Mouse (Mus musculus): ENCODE measurements around the gene Tmod3. TPM values are rescaled to one million over a fixed set of nuclear protein-coding genes. Genes with fewer than 3 reads are reported as not detected.

Gene Tmod3
- polyA plus RNA-seq (2016; fragmentation: Nextera tagmentation; extraction: Ambion mirVana), result 96.5 and 98.4 TPM in 2 replicates

- peak; percentile 98 for ATAC-seq (ENCODE audit: low FRiP score)
- Histone ChIP-seq H3K9ac (peak within 1 kb of the TSS; percentile 86), H3K27me3 (no peaks in the 10 kb centered on the region), H3K4me3 (peak within 1 kb of the TSS; percentile 81), H3K4me1 (peaks cover 9% of the 10 kb centered on the region), H3K4me2 (replicated peaks) (peak within 1 kb of the TSS; percentile 84), H3K27ac (peak within 1 kb of the TSS; percentile 81), H3K36me3 (no peaks in the 10 kb centered on the region), H3K9me3 (replicated peaks) (no peaks in the 10 kb centered on the region)
- 3% methylated on average over 21 of the region's 21 CpGs for WGBS
These were observed at the start of gene Tmod3 for GRCm38 (mm10) chr9:75559512-75560012. Gene Tmod3 (minus strand): TSS chr9:75559657.

GRCm38 (mm10) chr9:75607496-75607895 lies 48.0 kb upstream of the Tmod3 start:
- no peak for ATAC-seq (ENCODE audit: low FRiP score)
- no peaks in the 10 kb centered on the region for H3K27me3 ChIP-seq
- no peak overlapping the region for H3K27ac ChIP-seq
- 90% methylated on average over 4 of the region's 4 CpGs for WGBS
- peaks cover 5% of the 10 kb centered on the region; the same call in 1 of the 2 replicates for H3K4me1 ChIP-seq
- H3K9me3 ChIP-seq (replicated peaks), result no peaks in the 10 kb centered on the region
- H3K4me2 ChIP-seq (replicated peaks), result no peak overlapping the region
- H3K9ac ChIP-seq, result no peak overlapping the region
- H3K36me3 ChIP-seq, result peaks cover 11% of the 10 kb centered on the region
- no peak overlapping the region for H3K4me3 ChIP-seq

GRCm38 (mm10) chr9:75601510-75601909 lies 42.1 kb upstream of the Tmod3 start:
- no peak for ATAC-seq (ENCODE audit: low FRiP score)
- Histone ChIP-seq H3K9me3 (replicated peaks) (no peaks in the 10 kb centered on the region), H3K4me2 (replicated peaks) (no peak overlapping the region), H3K4me3 (no peak overlapping the region), H3K9ac (no peak overlapping the region), H3K27ac (no peak overlapping the region), H3K4me1 (peaks cover 28% of the 10 kb centered on the region), H3K36me3 (peaks cover 17% of the 10 kb centered on the region), H3K27me3 (no peaks in the 10 kb centered on the region)
- 50% methylated on average over 12 of the region's 12 CpGs for WGBS

- Histone ChIP-seq H3K27ac (no peak overlapping the region; the same call in 1 of the 2 replicates), H3K9me3 (replicated peaks) (no peaks in the 10 kb centered on the region), H3K4me1 (peaks cover 28% of the 10 kb centered on the region), H3K27me3 (no peaks in the 10 kb centered on the region), H3K36me3 (peaks cover 20% of the 10 kb centered on the region), H3K9ac (no peak overlapping the region), H3K4me2 (replicated peaks) (no peak overlapping the region), H3K4me3 (no peak overlapping the region)
- ATAC-seq (ENCODE audit: low FRiP score), result no peak
- WGBS, result 74% methylated on average over 7 of the region's 7 CpGs
These were observed 40.9 kb upstream of the Tmod3 start for GRCm38 (mm10) chr9:75600166-75600934.

- Histone ChIP-seq H3K27me3 (no peaks in the 10 kb centered on the region), H3K4me3 (no peak overlapping the region), H3K4me2 (replicated peaks) (no peak overlapping the region), H3K9me3 (replicated peaks) (no peaks in the 10 kb centered on the region), H3K9ac (no peak overlapping the region), H3K4me1 (peaks cover 28% of the 10 kb centered on the region), H3K36me3 (peaks cover 18% of the 10 kb centered on the region), H3K27ac (peak overlapping the region; percentile 24; the same call in 1 of the 2 replicates)
- 38% methylated on average over 5 of the region's 5 CpGs for WGBS
- ATAC-seq (ENCODE audit: low FRiP score), result peak; percentile 91
These were observed 39.9 kb upstream of the Tmod3 start for GRCm38 (mm10) chr9:75599191-75599841.

- Histone ChIP-seq H3K9ac (no peak overlapping the region), H3K27ac (no peak overlapping the region), H3K27me3 (no peaks in the 10 kb centered on the region), H3K4me1 (peaks cover 32% of the 10 kb centered on the region), H3K4me2 (replicated peaks) (no peak overlapping the region), H3K4me3 (no peak overlapping the region), H3K36me3 (peaks cover 31% of the 10 kb centered on the region), H3K9me3 (replicated peaks) (no peaks in the 10 kb centered on the region)
- 60% methylated on average over 4 of the region's 4 CpGs for WGBS
- ATAC-seq (ENCODE audit: low FRiP score), result no peak
These were observed 38.1 kb upstream of the Tmod3 start for GRCm38 (mm10) chr9:75597596-75597995.

- Histone ChIP-seq H3K9me3 (replicated peaks) (no peaks in the 10 kb centered on the region), H3K36me3 (peaks cover 37% of the 10 kb centered on the region)
- no peak for ATAC-seq (ENCODE audit: low FRiP score)
These were observed 37.6 kb upstream of the Tmod3 start for GRCm38 (mm10) chr9:75597036-75597435.

GRCm38 (mm10) chr9:75593481-75593880 lies 34.0 kb upstream of the Tmod3 start:
- 81% methylated on average over 5 of the region's 5 CpGs for WGBS
- peaks cover 10% of the 10 kb centered on the region; the same call in 1 of the 2 replicates for H3K4me1 ChIP-seq
- H3K4me3 ChIP-seq, result no peak overlapping the region
- no peak overlapping the region for H3K27ac ChIP-seq
- ATAC-seq (ENCODE audit: low FRiP score), result 0 out of 2 replicates have a peak, but pooled peaks have one; percentile 54
- peaks cover 69% of the 10 kb centered on the region for H3K36me3 ChIP-seq
- H3K9ac ChIP-seq, result no peak overlapping the region
- no peaks in the 10 kb centered on the region for H3K27me3 ChIP-seq
- H3K9me3 ChIP-seq (replicated peaks), result no peaks in the 10 kb centered on the region
- H3K4me2 ChIP-seq (replicated peaks), result no peak overlapping the region

More at GRCm38 (mm10) chr9:75597036-75597435, 37.6 kb upstream of the Tmod3 start:
- Histone ChIP-seq H3K4me3 (no peak overlapping the region), H3K27ac (no peak overlapping the region), H3K9ac (no peak overlapping the region), H3K4me1 (peaks cover 32% of the 10 kb centered on the region), H3K4me2 (replicated peaks) (no peak overlapping the region), H3K27me3 (no peaks in the 10 kb centered on the region)
- 95% methylated on average over 13 of the region's 13 CpGs for WGBS

- Histone ChIP-seq H3K9ac (no peak overlapping the region), H3K36me3 (peaks cover 85% of the 10 kb centered on the region), H3K4me3 (no peak overlapping the region), H3K4me1 (peaks cover 4% of the 10 kb centered on the region; the same call in 1 of the 2 replicates), H3K27me3 (no peaks in the 10 kb centered on the region), H3K4me2 (replicated peaks) (no peak overlapping the region), H3K9me3 (replicated peaks) (no peaks in the 10 kb centered on the region), H3K27ac (no peak overlapping the region)
- 86% methylated on average over 15 of the region's 15 CpGs for whole genome bisulfite sequencing
- no peak for ATAC-seq (ENCODE audit: low FRiP score)
These were observed 30.7 kb upstream of the Tmod3 start for GRCm38 (mm10) chr9:75589850-75590790.

GRCm38 (mm10) chr9:75581694-75582350 lies 22.4 kb upstream of the Tmod3 start:
- no peak for ATAC-seq (ENCODE audit: low FRiP score)
- Histone ChIP-seq H3K9ac (no peak overlapping the region), H3K4me3 (no peak overlapping the region), H3K27me3 (no peaks in the 10 kb centered on the region), H3K27ac (no peak overlapping the region), H3K9me3 (replicated peaks) (no peaks in the 10 kb centered on the region), H3K36me3 (peaks cover 75% of the 10 kb centered on the region), H3K4me2 (replicated peaks) (no peak overlapping the region), H3K4me1 (no peaks in the 10 kb centered on the region)
- WGBS, result 50% methylated on average over 7 of the region's 7 CpGs

GRCm38 (mm10) chr9:75579321-75579720 lies 19.9 kb upstream of the Tmod3 start:
- Histone ChIP-seq H3K9me3 (replicated peaks) (no peaks in the 10 kb centered on the region), H3K36me3 (peaks cover 76% of the 10 kb centered on the region), H3K27me3 (no peaks in the 10 kb centered on the region), H3K4me1 (no peaks in the 10 kb centered on the region), H3K9ac (no peak overlapping the region), H3K27ac (no peak overlapping the region), H3K4me3 (no peak overlapping the region), H3K4me2 (replicated peaks) (no peak overlapping the region)
- ATAC-seq (ENCODE audit: low FRiP score), result no peak
- 90% methylated on average over 6 of the region's 6 CpGs for WGBS
